Mouse (Mus musculus) ES-E14 (cell line): Measurements from ENCODE around the gene Rfc1. TPM values are rescaled to one million over a fixed set of nuclear protein-coding genes. Genes with fewer than 3 reads are reported as not detected.
"Not testable (repeated sequence)": the region's sequence is repeated elsewhere in the genome, so short reads cannot be mapped to it uniquely, and the experiment has no call there.

ENCODE experiments used
- DNase-seq: peaks from one replicate; pipeline ENCODE4 v3.0.0-alpha.2; 2013; ENCODE audit warnings: low read depth, low spot score
- H3K27ac ChIP-seq: 2 replicates; pipeline ENCODE4 v1.5.1; 2012; ENCODE audit warnings: low read depth, mild to moderate bottlenecking, low read length, moderate library complexity, mixed read lengths; ENCODE audit not compliant: poor library complexity, insufficient read depth, severe bottlenecking
- H3K36me3 ChIP-seq: 2 replicates; pipeline ENCODE4 v1.6.1; 2012; ENCODE audit warnings: mild to moderate bottlenecking, low read length, moderate library complexity, mixed read lengths; ENCODE audit not compliant: control insufficient read depth, poor library complexity, insufficient read depth, severe bottlenecking
- H3K4me1 ChIP-seq, 2 experiments: fragments of 150-350 bp in 1 of 2; sonication (generic) in 1 of 2; 2 replicates each; pipeline ENCODE4 v1.6.1; 2012; ENCODE audit warnings: low read length in 2 of 2, mild to moderate bottlenecking in 1 of 2, mixed read lengths in 1 of 2; ENCODE audit not compliant: control insufficient read depth in 2 of 2, insufficient read depth in 2 of 2, poor library complexity in 1 of 2
- H3K4me3 ChIP-seq, 2 experiments: fragments of 150-350 bp in 1 of 2; sonication (generic) in 1 of 2; 2 replicates each; pipeline ENCODE4 v1.5.1; 2012; ENCODE audit warnings: low read length in 2 of 2, low read depth in 1 of 2, mild to moderate bottlenecking in 1 of 2, mixed read lengths in 1 of 2; ENCODE audit not compliant: insufficient read depth in 1 of 2, poor library complexity in 1 of 2, severe bottlenecking in 1 of 2
- H3K9ac ChIP-seq: 2 replicates; pipeline ENCODE4 v1.6.1; 2012; ENCODE audit warnings: low read depth, mild to moderate bottlenecking, low read length, mixed read lengths; ENCODE audit not compliant: poor library complexity, insufficient read depth, severe bottlenecking
- H3K9me3 ChIP-seq: fragments of 150-350 bp; sonication (generic); 2 replicates; pipeline ENCODE4 v1.6.1; 2012; ENCODE audit warnings: low read depth, mild to moderate bottlenecking, low read length; ENCODE audit not compliant: control insufficient read depth, insufficient read depth
- CHD2 ChIP-seq: IDR thresholded peaks from 2 replicates; pipeline ENCODE4 v1.6.1; 2014; ENCODE audit warnings: mild to moderate bottlenecking, low read depth, low read length, inconsistent platforms
- HCFC1 ChIP-seq: IDR thresholded peaks from 2 replicates; pipeline ENCODE4 v1.6.1; 2012; ENCODE audit warnings: low read length, inconsistent platforms, borderline replicate concordance; ENCODE audit not compliant: insufficient read depth
- MAFK ChIP-seq: IDR thresholded peaks from 2 replicates; pipeline ENCODE4 v1.6.1; 2014; ENCODE audit warnings: mild to moderate bottlenecking, low read depth, low read length, inconsistent platforms; ENCODE audit not compliant: insufficient read depth
- ZC3H11A ChIP-seq: IDR thresholded peaks from 2 replicates; pipeline ENCODE4 v1.6.1; 2012; ENCODE audit warnings: low read depth, mild to moderate bottlenecking, inconsistent platforms, low read length, borderline replicate concordance
- ZNF384 ChIP-seq: IDR thresholded peaks from 2 replicates; pipeline ENCODE4 v1.6.1; 2012; ENCODE audit warnings: low read depth, low read length, inconsistent platforms
- in situ Hi-C, 2 experiments: fragments of 600-800 bp; cut with MboI; formaldehyde crosslinking; loops; one replicate each; pipeline ENCODE4 v1.15.1; 2025; ENCODE audit warnings: low sequenced_read_pairs in 2 of 2, inconsistent platforms in 1 of 2; ENCODE audit not compliant: unreplicated experiment in 2 of 2
- total RNA-seq: library from RNA; depleted of rRNA; stranded (reverse); fragments of 300-350 nt; gene quantifications from 2 replicates; pipeline ENCODE4 v1.2.3, GENCODE M21; 2012

Rfc1 gene
- total RNA-seq, 1 experiment: 70.5 TPM

- Histone ChIP-seq H3K4me3 (no peak overlapping the region), H3K4me1 (peaks cover 2 to 3% of the 10 kb centered on the region in 2 experiments; a peak in 3 of 4 replicates), H3K9me3 (no peaks in the 10 kb centered on the region), H3K9ac (no peak overlapping the region), H3K27ac (no peak overlapping the region), H3K36me3 (peaks cover 16% of the 10 kb centered on the region)
- TF ChIP-seq CHD2 (no peak), ZNF384 (no peak), ZC3H11A (no peak), MAFK (no peak), HCFC1 (no peak)
- no peak for DNase-seq
- in situ Hi-C loops: no loop called here
Observed at GRCm38 (mm10) chr5:65298167-65298950, 37.1 kb downstream of the Rfc1 start.

GRCm38 (mm10) chr5:65294270-65294669 is 41.2 kb downstream of the Rfc1 start:
- H3K9me3 ChIP-seq: no peaks in the 10 kb centered on the region
- no peak for TF ChIP-seq ZC3H11A
- H3K27ac ChIP-seq: no peak overlapping the region
- no peak overlapping the region for H3K9ac ChIP-seq
- no peak for DNase-seq
- no peaks in the 10 kb centered on the region for H3K4me1 ChIP-seq
- in situ Hi-C loops: no loop called here
- peaks cover 24% of the 10 kb centered on the region for H3K36me3 ChIP-seq
- no peak overlapping the region for H3K4me3 ChIP-seq

- Histone ChIP-seq H3K36me3 (peaks cover 24% of the 10 kb centered on the region), H3K9ac (no peak overlapping the region), H3K27ac (no peak overlapping the region), H3K4me1 (no peaks in the 10 kb centered on the region), H3K9me3 (no peaks in the 10 kb centered on the region), H3K4me3 (no peak overlapping the region)
- TF ChIP-seq ZNF384 (no peak), CHD2 (no peak), HCFC1 (no peak), MAFK (no peak), ZC3H11A (no peak)
- DNase-seq: no peak
- in situ Hi-C loops: no loop called here
Observed at GRCm38 (mm10) chr5:65293627-65294026, 41.8 kb downstream of the Rfc1 start.

GRCm38 (mm10) chr5:65289009-65289408 is 46.5 kb downstream of the Rfc1 start:
- DNase-seq, H3K9ac ChIP-seq, in situ Hi-C loops, H3K4me1 ChIP-seq, H3K9me3 ChIP-seq, H3K27ac ChIP-seq, H3K4me3 ChIP-seq: not testable (repeated sequence)
- H3K36me3 ChIP-seq: peaks cover 27% of the 10 kb centered on the region
